Mouse (Mus musculus) c-Kit-positive CD71-positive TER-119-negative erythroid progenitor cells, embryonic 14.5 days (primary cell): ENCODE measurements around the gene Samd1.

Experiments
- DNase-seq: peaks from one replicate; pipeline ENCODE4 v3.0.0-alpha.2; 2013; ENCODE audit warnings: low read depth

Gene Samd1

GRCm38 (mm10) chr8:83997511-83998141 lies at the start of gene Samd1:
TSS of gene Samd1 (plus strand) at chr8:83997672.
- no peak for DNase-seq

DNA sequence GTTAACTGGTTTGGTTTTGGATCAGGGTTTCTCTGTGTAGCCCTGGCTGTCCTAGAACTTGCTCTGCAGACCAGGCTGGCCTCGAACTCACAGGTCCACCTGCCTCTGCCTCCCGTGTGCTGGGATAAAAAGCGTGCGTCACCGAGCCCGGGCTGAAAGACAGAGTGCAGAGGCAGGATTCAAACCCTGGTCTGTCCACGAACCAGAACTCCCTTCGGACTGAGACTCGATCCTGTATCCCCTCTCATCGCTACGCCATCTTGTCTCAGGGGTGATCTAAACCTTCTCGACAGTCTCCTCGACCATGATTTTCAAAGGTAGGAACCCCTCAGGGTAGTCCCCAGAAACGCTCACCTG lies 42.7 kb upstream of the Samd1 start:
- no peak for DNase-seq

DNA sequence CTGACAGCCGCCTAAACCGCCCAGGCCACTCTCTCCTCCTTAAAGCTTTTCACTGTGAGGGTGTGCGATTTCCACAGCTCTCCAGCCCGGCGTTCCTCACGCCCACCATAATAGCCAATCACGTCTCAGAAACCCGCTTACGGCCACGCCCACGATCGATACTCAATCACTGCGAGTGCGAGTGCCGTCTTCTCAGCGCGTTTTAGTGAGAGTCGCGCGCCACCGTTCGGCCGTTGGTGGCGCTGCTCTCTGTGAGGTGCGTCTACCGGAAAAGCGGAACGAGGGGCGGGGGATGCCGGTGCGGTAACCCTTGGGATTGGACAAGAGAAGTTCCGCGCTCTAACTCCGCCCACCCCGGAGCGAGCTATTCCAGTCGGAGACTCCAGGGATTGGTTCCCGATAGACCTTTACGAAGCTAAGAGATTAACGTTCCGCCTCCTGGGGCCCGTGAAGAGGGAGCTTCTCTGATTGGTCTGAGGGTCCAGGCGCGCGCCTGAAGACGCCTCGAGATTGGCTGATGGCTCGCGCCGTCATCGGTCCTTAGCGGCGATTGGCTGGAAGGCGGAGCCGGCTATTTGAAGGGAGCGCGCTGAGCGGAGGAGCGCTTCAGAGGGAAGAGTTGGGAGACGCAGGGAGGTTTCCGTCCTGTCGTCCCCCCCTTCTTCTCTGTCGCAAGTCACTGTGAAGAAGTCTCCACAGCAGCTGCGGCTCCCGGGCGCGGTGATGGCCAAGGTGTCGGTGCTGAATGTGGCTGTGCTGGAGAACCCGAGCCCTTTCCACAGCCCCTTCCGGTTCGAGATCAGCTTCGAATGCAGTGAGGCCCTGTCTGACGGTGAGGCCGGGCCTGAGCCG lies 42.1 kb upstream of the Samd1 start, which contains the start of the genes Gm10644 and Asf1b:
Gene Gm10644, minus strand, starts transcription at position 100 of the 852 bp plus-strand sequence.
Gene Asf1b, plus strand, starts transcription at position 402 of the 852 bp plus-strand sequence.
- peak; percentile 100 for DNase-seq

DNA sequence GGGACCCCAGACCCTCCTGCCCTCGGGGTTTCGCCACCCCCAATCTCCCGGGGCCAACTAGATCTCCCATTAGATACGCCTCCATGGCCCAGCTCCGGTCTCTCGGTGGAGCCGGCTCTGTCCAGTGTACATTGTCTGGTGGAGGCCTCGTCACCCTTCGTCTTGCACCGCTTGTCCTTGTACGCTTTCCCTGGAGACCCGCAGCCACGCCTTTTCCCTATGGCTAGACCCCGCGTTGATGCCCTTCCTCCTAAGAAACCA lies 41.6 kb upstream of the Samd1 start:
- DNase-seq: no peak

DNA sequence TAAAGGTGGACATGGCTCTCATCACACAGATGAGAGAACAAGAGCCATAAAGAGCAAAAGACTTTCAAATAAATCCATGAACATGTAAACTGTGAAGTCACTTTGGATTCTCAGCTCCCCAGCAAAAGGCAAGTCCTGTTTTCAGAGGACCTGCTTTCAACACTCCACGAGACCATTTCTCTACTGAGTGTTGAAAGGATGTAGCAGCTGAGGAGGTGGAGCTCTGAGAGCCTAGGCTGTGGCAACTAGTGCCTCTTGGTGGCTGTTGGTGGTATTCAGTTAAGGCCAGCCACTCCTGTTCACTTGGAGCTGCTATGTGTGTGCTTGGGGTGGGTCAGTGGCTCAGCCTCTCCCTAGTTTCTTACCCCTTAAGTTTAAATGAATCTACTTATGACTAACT lies 40.7 kb upstream of the Samd1 start:
- peak; percentile 51 for DNase-seq

DNA sequence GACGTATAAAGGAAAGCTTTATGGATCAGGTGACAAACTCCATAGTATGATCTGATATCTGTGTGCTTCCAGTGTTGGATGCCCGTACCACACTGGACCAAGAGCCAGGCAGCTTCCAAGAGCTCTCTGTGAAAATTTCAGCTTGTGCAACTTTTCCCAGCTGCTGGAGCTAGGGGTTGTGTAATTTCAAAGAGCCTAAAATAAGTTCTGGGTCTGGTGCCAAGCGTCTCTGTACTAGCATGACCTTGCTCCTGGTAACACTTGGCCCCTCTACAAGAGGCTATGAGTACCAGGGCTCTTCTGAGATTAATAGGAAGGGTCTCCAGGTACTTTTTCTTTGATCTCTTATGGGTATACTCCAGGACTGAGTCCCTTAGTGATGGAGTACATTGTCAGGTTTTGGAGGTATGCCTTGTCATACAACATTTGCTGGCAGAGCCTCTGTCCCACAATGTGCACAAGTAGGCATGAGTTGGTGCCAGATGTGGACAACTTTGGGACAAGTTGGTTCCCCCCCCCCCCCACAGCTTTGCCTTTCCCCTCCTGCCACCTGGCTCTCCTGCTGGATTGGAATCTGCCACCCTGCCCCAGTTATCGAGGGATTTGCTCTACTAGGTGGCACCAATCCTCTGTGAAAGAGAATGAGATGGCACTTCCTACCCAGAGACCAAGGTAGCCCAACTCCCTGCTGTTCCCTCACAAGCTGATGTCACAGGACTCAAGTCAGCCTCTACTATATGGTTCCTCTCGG lies 33.3 kb upstream of the Samd1 start:
- DNase-seq: no peak

DNA sequence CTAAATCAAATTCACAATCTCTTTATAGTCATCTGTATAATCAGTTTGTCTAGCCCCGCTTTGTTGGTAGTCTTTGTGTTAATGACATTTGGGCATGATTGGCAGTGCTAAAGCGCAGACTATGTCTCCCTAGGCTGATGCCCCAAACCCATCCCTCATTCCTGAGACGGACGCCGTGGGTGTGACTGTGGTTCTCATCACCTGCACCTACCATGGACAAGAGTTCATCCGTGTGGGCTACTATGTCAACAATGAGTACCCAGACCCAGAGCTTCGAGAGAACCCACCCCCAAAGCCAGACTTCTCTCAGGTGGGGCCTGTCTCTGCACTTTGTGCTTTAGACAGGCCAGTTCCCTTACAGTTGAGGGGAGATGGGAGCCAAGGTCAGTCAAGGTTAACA lies 29.8 kb upstream of the Samd1 start:
- no peak for DNase-seq

DNA sequence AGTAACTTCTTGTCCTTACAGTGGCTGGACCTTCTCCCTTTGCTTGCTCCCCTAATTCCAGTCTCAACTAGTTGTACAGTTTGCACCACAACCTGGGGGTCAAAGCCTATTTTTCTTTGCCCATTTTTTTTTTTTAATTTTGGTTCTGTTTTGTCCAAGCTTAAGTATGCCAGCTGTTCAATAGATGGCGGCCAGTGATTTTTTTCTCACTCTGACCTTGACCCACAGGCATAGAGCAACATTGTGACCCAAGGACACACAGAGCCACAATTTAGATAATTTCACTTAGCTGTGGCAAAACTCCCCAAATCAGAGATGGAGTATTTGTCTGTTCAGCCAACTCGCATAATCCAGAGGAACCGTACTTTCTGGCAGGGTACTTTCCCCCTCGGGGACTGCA lies 26.4 kb upstream of the Samd1 start:
- DNase-seq: no peak

DNA sequence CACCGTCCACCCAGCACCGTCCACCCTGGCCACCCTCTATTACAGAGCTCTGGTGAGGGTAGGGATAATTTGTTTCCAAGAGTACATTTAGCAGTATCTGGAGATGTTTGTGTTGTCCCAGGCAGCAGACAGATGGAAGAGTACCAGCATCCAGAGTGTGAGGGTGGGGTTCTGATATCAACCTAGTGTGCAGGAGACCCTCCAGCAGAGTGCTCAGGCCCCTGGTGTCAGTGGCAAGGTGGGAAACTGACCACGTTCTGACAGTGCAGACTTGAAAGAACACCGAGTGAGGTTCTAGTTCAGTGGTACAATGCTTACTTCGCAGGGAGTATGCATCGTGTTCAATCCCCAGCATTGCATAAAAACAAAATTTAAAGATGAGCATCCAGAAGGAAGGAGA lies 25.8 kb upstream of the Samd1 start:
- DNase-seq: no peak

DNA sequence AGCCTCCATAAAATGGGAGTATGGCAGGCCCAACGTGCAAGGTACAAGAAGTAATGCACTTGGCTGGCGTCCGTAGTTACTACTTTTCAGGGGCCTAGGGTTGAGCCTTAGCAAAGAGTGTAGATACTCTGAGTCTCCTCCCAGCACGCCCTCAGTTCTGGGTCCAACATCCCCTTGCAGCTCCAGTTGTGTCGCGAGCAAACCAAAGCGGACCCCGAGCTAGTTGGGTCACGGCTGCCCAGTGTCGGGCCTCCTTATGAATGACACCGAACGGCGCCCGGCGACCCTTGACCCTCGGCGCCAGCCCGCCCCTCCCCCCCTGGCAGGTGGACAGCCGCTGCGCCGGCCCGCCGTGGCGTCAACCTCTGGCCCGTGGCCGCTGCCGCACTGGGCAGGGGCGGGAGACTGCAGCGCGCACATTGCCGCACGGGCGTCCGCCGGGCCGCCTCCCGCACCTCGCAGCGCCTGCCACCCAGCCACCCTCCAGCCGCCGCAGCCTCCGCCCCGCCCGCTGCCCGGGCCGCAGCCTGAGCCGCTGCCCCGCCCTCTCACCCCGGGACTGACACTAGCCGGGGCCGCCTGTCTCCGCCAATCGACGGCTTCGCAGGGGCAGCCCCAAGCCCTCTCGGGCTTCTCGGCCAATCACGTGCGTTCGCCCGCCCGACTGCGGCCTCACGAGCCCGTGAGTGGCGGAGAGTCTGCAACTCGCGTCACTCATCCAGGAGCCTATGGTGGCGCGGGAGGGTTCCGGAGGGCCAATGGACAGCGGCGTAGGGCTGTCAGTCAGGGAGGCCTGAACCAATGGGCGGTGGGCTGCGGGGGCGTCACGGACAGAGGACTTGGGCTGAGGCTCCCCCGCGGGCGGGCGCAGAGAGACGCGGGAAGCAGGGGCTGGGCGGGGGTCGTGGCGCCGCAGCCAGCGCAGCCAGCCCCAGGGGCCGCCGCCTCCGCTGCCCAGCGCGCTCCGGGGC lies 25.0 kb upstream of the Samd1 start, which contains the start of gene Prkaca:
Gene Prkaca, plus strand, starts transcription at position 844 of the 971 bp plus-strand sequence.
- DNase-seq: peak; percentile 96

DNA sequence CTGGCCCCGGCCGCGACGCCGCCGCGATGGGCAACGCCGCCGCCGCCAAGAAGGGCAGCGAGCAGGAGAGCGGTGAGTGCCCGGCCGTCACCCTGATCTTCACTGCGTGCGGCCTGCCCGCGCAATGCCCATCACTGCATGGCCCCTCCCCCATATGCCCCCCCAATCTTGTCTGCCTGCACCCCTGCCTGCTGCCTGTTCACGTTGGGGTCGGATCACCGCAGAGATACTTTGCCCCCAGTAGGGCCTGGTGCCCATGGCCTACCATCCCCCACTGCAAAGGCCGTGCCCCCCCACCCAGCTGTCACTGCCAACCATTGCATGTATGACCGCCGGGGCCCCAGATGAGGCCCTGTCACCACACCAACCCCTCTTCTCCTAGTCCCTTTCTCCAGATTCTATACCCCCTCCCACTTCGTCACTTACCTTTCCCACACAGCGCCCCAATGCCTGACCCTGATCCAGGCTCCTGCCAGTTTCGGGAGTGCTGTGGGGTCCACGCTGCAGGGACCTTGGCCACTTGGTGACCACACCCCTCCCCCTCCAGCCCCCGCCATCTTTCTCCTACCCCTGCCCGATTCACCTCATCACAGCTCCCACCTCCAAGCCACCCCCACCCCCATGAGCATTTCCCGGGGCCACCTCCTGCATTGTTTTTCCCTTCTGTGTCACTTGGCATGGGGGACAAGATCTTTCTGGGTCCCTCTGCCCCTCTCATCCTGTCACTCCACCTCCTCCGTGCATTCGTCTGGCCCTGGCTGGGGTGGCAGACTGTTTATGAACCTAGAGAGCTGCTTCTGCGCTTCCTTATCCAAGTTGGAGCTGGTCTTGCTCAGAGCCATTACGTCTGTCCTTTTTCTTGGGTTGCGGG lies 24.1 kb upstream of the Samd1 start:
- DNase-seq: no peak

GRCm38 (mm10) chr8:83974521-83974920 lies 23.0 kb upstream of the Samd1 start:
- DNase-seq: no peak

DNA sequence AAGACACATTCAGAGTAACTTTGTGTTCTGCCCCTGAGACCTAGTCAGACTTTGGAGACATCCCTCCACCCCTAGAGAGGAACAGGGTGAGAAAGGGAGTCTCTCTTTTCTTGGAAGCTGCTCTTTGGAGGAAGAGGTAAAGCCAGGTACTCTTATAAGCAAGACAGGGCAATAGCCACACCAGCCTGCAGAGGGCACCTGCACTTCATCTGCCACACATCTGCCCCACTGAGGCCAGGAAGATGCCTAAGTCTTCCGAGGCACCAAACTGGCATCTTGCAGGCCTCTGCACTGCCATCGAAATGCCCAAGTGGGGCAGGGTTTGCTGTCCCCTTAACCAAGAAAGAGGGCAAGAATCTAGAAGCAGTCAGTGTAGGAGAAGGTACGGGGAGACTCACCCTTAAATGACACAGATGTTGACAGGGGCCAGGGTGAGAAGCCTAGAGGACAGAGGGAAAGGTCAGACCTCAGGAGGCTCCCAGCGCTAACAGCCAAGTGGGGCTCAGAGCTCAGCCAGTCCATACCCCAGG lies 21.3 kb upstream of the Samd1 start:
- DNase-seq: peak; percentile 31

DNA sequence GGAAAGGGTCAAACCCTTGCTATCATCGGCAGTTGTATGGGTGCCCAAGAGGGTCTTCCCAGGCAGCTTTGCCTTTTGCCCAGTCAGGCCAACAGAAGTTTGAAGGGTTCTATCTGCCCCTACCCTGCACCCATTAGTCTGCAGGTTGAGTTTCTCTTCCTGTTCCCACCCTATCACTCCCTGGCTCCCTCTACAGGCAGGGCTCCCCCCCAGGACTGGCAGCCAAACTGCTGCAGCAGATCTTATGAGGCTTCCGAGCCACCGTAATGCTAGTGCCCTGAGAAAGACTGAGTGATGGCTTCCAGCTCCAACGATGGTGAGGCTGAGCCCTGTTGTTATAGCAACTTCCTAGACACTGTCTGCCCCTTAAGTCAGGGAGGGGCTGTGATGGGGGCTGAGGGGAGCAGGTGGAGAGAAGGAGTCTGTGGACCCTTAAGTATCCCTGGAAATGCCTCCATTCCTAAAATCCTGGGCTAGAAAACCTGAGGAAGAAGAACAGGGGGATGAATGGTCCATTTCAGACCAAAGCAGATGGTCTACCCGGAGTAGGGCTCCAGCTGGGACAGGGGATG lies 20.6 kb upstream of the Samd1 start:
- no peak for DNase-seq

GRCm38 (mm10) chr8:83977646-83978045 lies 19.8 kb upstream of the Samd1 start:
- DNase-seq: no peak

DNA sequence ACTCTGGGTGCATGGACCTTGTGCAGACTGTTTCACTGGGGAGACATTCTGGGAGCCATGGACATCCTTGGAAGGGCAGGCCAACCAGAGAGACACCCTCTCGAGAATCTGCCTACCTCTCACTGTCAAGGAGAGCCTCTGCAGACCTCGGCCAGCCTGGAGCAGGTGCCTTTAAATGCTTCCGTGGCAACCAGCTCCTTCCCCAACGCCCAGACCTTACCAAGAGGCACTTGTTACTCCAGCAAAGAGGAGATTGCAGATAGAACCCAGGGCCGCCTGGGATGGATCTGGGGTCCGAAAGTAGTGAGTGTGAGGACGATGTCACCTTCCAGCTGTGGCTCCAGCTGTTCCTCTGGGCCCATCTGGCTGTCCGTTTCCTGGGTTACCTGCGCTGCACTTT lies 19.3 kb upstream of the Samd1 start:
- no peak for DNase-seq

- DNase-seq: no peak
Measured at GRCm38 (mm10) chr8:83980250-83980649, 17.2 kb upstream of the Samd1 start.

DNA sequence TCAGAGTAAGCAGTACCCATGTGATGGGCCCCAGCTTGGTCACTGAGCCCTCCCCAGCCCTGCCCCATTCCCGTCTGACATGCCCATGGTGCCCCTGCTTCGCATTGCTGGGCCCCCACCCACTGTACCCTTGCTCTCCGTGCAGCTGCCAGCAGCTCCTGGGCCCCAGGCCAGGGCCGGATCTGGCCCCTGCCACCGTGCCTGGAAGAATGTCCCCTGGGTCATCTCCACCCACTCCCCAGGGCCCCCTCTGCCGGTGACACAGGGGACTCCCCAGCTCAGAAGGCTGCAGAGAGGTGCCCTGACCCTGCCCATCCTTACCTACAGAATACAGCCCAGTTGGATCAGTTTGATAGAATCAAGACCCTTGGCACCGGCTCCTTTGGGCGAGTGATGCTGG lies 16.6 kb upstream of the Samd1 start:
- no peak for DNase-seq

DNA sequence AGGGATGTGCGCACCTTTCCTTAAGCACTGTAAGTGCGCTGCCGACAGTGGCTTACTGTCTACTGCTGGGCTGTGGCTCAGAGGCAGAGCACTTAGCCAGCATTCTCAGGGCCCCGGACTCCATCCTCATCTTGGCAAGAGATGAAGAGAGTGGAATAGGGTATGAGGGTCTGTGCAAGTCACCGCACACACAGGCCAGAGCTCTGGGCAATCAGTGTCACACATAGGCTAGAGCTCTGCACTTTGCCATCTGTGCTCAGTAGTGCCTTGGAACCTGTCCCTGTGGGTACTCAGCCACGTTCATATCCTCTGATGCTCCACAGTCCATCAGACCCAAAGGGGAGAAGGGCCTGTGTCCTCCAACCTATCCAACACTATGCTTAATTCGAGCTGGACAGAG lies 15.9 kb upstream of the Samd1 start:
- DNase-seq: no peak

- DNase-seq: no peak
Measured at GRCm38 (mm10) chr8:83982449-83982848, 15.0 kb upstream of the Samd1 start.
